Mouse (Mus musculus): Measurements from ENCODE around the gene St6gal2. TPM values are rescaled to one million over a fixed set of nuclear protein-coding genes. Genes with fewer than 3 reads are reported as not detected.

The St6gal2 gene
- polyA plus RNA-seq (2014; fragmentation: Illumina TruSeq; extraction: RNeasy Lipid Tissue Mini Kit (QIAGEN cat#74804); ENCODE audit: low read depth, low replicate concordance) = not detected

DNA sequence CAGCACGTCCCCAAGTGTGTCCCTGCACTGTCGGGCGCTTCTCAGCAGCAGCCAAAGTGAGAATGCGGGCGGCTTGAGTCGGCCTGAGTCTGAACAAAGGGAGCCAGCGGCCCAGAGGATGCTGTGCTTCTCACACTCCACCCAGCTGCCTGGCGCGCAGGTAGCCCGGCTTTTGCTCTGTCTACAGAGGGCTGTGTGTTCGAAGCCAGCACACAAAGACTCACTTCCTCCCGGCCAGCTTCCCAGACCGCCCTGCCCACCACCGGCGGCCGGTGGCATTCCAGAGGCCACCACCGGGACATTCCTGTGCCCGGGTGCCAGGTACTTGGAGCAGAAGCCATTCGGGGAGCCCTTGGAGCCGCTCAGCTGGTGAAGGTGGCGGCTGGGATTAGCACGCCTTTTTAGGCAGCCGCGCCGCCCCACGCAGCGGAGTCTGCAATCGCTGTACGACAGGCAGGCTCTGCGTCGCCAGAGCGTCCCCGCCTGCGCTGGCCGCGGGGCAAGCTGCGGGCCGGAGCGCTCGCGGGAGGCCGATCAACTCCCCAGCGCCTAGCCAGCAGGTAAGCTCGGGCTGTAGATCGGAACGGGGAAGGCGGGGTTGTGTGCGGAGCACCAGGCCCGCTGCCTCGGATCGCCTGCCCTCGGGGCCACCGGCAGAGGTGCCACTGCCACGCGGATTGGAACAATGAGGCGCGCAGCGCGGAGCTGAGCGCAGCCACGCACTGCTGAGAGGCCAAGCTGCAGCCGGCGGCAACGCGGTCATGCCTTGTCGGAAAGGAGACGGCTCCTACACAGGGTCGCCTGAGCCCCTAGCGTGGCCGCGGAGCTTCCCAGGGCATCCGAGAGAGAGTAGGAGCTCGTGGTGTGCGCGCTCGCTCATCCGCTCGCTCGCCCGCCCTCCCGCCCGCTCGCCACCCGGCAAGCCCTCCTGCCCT, at the start of gene St6gal2:
Gene St6gal2, plus strand, starts transcription at position 133 of the 935 bp plus-strand sequence.

Other genes starting within 250 kb of the St6gal2 start
- gene Vmn2r118, start 179.8 kb downstream of the St6gal2 start, polyA plus RNA-seq (2014; fragmentation: Illumina TruSeq; extraction: RNeasy Lipid Tissue Mini Kit (QIAGEN cat#74804); ENCODE audit: low read depth, low replicate concordance) = not detected

All from liver, adult 10 weeks (tissue).